Mouse (Mus musculus): ENCODE data around the gene Spint4. TPM values are rescaled to one million over a fixed set of nuclear protein-coding genes. Genes with fewer than 3 reads are reported as not detected.

Gene Spint4
- total and polyA plus RNA-seq, 3 experiments, result not detected

DNA sequence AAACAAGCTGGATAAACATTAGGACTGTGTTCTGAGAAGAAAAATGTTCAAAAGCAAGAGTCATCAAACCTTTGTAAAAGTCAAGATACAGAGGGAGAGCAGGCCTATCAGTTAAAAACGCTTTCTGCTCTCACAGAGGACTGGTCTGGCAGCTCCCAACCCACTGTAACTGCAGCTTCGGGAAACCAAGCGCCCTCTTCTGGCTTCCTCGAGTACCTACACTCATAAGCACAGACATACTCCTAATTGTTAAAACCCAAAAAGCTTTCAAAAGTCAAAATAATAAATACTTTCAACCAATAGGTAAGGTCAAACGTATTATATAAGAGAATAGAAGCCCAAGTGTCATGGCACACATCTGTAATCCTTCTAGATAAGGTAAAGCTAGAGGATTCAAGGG lies 5.9 kb downstream of the Spint4 start:
- in situ Hi-C loops (cut with MboI; ENCODE audit: low pct_ligation_motif_present, low pct_unique_long_range_greater_than_20kb, low sequenced_read_pairs), result no loop called here
- Histone ChIP-seq H3K4me2 (ENCODE audit: insufficient read depth, low read depth, poor library complexity, severe bottlenecking) (no peak overlapping the region), H3K4me3 (replicated peaks in 1 of 3; ENCODE audit: low read depth in 2 of 3, low read length in 2 of 3, poor library complexity in 1 of 3) (no peak overlapping the region), H3K9ac (ENCODE audit: insufficient read depth, low read depth) (no peak overlapping the region), H3K27me3 (replicated peaks) (peaks cover 77% of the 10 kb centered on the region), H3K9me3 (replicated peaks; ENCODE audit: low read length) (peaks cover 8% of the 10 kb centered on the region), H3K79me2 (replicated peaks; ENCODE audit: control insufficient read depth, extremely low read depth, insufficient read depth, poor library complexity, severe bottlenecking) (no peaks in the 10 kb centered on the region), H3K27ac (ENCODE audit: insufficient read depth, low read depth) (no peak overlapping the region), H3K36me3 (replicated peaks in 1 of 2; ENCODE audit: control insufficient read depth in 1 of 2, insufficient read depth in 1 of 2, low read length in 1 of 2) (no peaks in the 10 kb centered on the region), H3K4me1 (ENCODE audit: control insufficient read depth in 1 of 2, insufficient read depth in 2 of 2) (0 out of 4 replicates have a peak, but pooled peaks cover 0 to 2% of the 10 kb centered on the region in 2 experiments)
- no peak for DNase-seq (ENCODE audit: extremely low read depth)
- TF ChIP-seq POLR2AphosphoS2 (IDR thresholded peaks at IDR 0.05; ENCODE audit: low read depth, low read length) (no peak), CTCF (conservative IDR thresholded peaks at IDR 0.05 in 1 of 2, IDR thresholded peaks at IDR 0.05 in 1 of 2; ENCODE audit: low read depth in 2 of 2, low read length in 2 of 2) (peak in 1 of 2 experiments; percentile 13; a peak in 2 of 4 replicates)
- dilution Hi-C loops (cut with MboI; ENCODE audit: extremely low pct_ligation_motif_present, extremely low pct_unique_long_range_greater_than_20kb, low sequenced_read_pairs), result no loop called here

DNA sequence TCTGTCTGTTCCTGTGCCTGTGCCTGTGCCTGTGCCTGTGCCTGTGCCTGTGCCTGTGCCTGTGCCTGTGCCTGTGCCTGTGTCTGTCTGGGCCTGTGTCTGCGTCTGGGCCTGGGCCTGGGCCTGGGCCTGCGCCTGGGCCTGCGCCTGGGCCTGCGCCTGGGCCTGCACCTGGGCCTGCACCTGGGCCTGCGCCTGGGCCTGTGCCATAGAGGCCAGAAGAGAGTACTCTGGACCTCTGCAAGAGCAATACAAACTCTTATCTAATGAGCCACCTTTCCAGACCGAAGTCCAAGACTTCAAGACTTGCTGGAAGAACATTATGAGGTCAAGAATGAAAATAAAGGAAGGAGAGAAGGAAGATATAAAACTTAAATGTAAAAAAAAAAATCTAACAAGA lies 7.0 kb downstream of the Spint4 start:
- peaks cover 8% of the 10 kb centered on the region for H3K9me3 ChIP-seq (replicated peaks; ENCODE audit: low read length)
- no peak overlapping the region for H3K27ac ChIP-seq (ENCODE audit: insufficient read depth, low read depth)
- no peak for DNase-seq (ENCODE audit: extremely low read depth)
- peaks cover 74% of the 10 kb centered on the region for H3K27me3 ChIP-seq (replicated peaks)
- H3K4me1 ChIP-seq (ENCODE audit: control insufficient read depth in 1 of 2, insufficient read depth in 2 of 2), result 0 out of 4 replicates have a peak, but pooled peaks cover 0 to 2% of the 10 kb centered on the region in 2 experiments
- in situ Hi-C loops (cut with MboI; ENCODE audit: low pct_ligation_motif_present, low pct_unique_long_range_greater_than_20kb, low sequenced_read_pairs) (no loop called here), dilution Hi-C loops (cut with MboI; ENCODE audit: extremely low pct_ligation_motif_present, extremely low pct_unique_long_range_greater_than_20kb, low sequenced_read_pairs) (no loop called here)
- TF ChIP-seq ZC3H11A (IDR thresholded peaks at IDR 0.05; ENCODE audit: low read depth, low read length) (no peak), UBTF (IDR thresholded peaks at IDR 0.05; ENCODE audit: low read depth, low read length) (no peak), POLR2A (IDR thresholded peaks at IDR 0.05; ENCODE audit: low read depth, low read length) (no peak), ZMIZ1 (IDR thresholded peaks at IDR 0.05; ENCODE audit: low read depth, low read length) (no peak), JUND (conservative IDR thresholded peaks at IDR 0.05; ENCODE audit: low read depth, low read length) (no peak), MXI1 (IDR thresholded peaks at IDR 0.05; ENCODE audit: low read depth, low read length) (no peak), GABPA (IDR thresholded peaks at IDR 0.05; ENCODE audit: insufficient replicate concordance, low read depth, low read length) (no peak), POLR2AphosphoS2 (IDR thresholded peaks at IDR 0.05; ENCODE audit: low read depth, low read length) (no peak)
- H3K4me2 ChIP-seq (ENCODE audit: insufficient read depth, low read depth, poor library complexity, severe bottlenecking), result no peak overlapping the region
- H3K4me3 ChIP-seq (replicated peaks in 1 of 3; ENCODE audit: low read depth in 2 of 3, low read length in 2 of 3, poor library complexity in 1 of 3), result no peak overlapping the region
- H3K9ac ChIP-seq (ENCODE audit: insufficient read depth, low read depth), result no peak overlapping the region
- no peaks in the 10 kb centered on the region for H3K36me3 ChIP-seq (replicated peaks in 1 of 2; ENCODE audit: control insufficient read depth in 1 of 2, insufficient read depth in 1 of 2, low read length in 1 of 2)
- H3K79me2 ChIP-seq (replicated peaks; ENCODE audit: control insufficient read depth, extremely low read depth, insufficient read depth, poor library complexity, severe bottlenecking), result no peaks in the 10 kb centered on the region

GRCm38 (mm10) chr2:164705991-164706390 lies 7.7 kb downstream of the Spint4 start:
- Histone ChIP-seq H3K9me3 (replicated peaks; ENCODE audit: low read length) (peaks cover 8% of the 10 kb centered on the region), H3K9ac (ENCODE audit: insufficient read depth, low read depth) (no peak overlapping the region), H3K4me1 (ENCODE audit: control insufficient read depth in 1 of 2, insufficient read depth in 2 of 2) (0 out of 4 replicates have a peak, but pooled peaks cover 0 to 1% of the 10 kb centered on the region in 2 experiments), H3K27ac (ENCODE audit: insufficient read depth, low read depth) (no peak overlapping the region), H3K4me3 (replicated peaks in 1 of 3; ENCODE audit: low read depth in 2 of 3, low read length in 2 of 3, poor library complexity in 1 of 3) (no peak overlapping the region), H3K4me2 (ENCODE audit: insufficient read depth, low read depth, poor library complexity, severe bottlenecking) (no peak overlapping the region), H3K36me3 (replicated peaks in 1 of 2; ENCODE audit: control insufficient read depth in 1 of 2, insufficient read depth in 1 of 2, low read length in 1 of 2) (no peaks in the 10 kb centered on the region), H3K27me3 (replicated peaks) (peaks cover 68% of the 10 kb centered on the region), H3K79me2 (replicated peaks; ENCODE audit: control insufficient read depth, extremely low read depth, insufficient read depth, poor library complexity, severe bottlenecking) (no peaks in the 10 kb centered on the region)
- in situ Hi-C loops (cut with MboI; ENCODE audit: low pct_ligation_motif_present, low pct_unique_long_range_greater_than_20kb, low sequenced_read_pairs), result no loop called here
- dilution Hi-C loops (cut with MboI; ENCODE audit: extremely low pct_ligation_motif_present, extremely low pct_unique_long_range_greater_than_20kb, low sequenced_read_pairs), result no loop called here
- TF ChIP-seq RCOR1 (conservative IDR thresholded peaks at IDR 0.05; ENCODE audit: low read depth, low read length), result no peak
- TF ChIP-seq NRF1 (IDR thresholded peaks at IDR 0.05; ENCODE audit: low read depth, low read length), result no peak
- TF ChIP-seq CHD1 (IDR thresholded peaks at IDR 0.05; ENCODE audit: low read depth, low read length), result no peak
- TF ChIP-seq CHD2 (IDR thresholded peaks at IDR 0.05; ENCODE audit: low read length), result no peak
- TF ChIP-seq UBTF (IDR thresholded peaks at IDR 0.05; ENCODE audit: low read depth, low read length), result no peak
- no peak for DNase-seq (ENCODE audit: extremely low read depth)
